Mouse (Mus musculus): ENCODE results near the gene Olfr412. TPM values are rescaled to one million over a fixed set of nuclear protein-coding genes. Genes with fewer than 3 reads are reported as not detected.

The Olfr412 gene
- polyA plus RNA-seq (2015; fragmentation: Nextera tagmentation; extraction: Ambion mirVana) = not detected in 2 replicates

GRCm38 (mm10) chr11:74361769-74362168 lies at the start of gene Olfr412:
Gene Olfr412, plus strand, starts transcription at chr11:74362069.
- Histone ChIP-seq H3K4me3 (no peak within 1 kb of the TSS), H3K9me3 (peaks cover 8% of the 10 kb centered on the region; the same call in 1 of the 2 replicates), H3K27ac (no peak within 1 kb of the TSS), H3K4me1 (no peaks in the 10 kb centered on the region), H3K36me3 (no peaks in the 10 kb centered on the region), H3K9ac (no peak within 1 kb of the TSS), H3K27me3 (0 out of 2 replicates have a peak, but pooled peaks cover 2% of the 10 kb centered on the region), H3K4me2 (no peak within 1 kb of the TSS)
- WGBS = 66% methylated on average over 1 of the region's 1 CpGs
- no peak for ATAC-seq (ENCODE audit: insufficient number of reproducible peaks, insufficient read depth, low FRiP score, low TSS enrichment, low read depth)

GRCm38 (mm10) chr11:74326044-74326443 lies 35.8 kb upstream of the Olfr412 start:
- no peak for ATAC-seq (ENCODE audit: insufficient number of reproducible peaks, insufficient read depth, low FRiP score, low TSS enrichment, low read depth)
- Histone ChIP-seq H3K9ac (no peak overlapping the region), H3K4me1 (no peaks in the 10 kb centered on the region), H3K36me3 (no peaks in the 10 kb centered on the region), H3K4me3 (no peak overlapping the region), H3K27ac (no peak overlapping the region), H3K27me3 (no peaks in the 10 kb centered on the region), H3K4me2 (no peak overlapping the region), H3K9me3 (0 out of 2 replicates have a peak, but pooled peaks cover 6% of the 10 kb centered on the region)
- WGBS = 72% methylated on average over 2 of the region's 2 CpGs

- Histone ChIP-seq H3K27ac (no peak overlapping the region), H3K4me3 (no peak overlapping the region), H3K4me1 (no peaks in the 10 kb centered on the region), H3K27me3 (no peaks in the 10 kb centered on the region), H3K9ac (no peak overlapping the region), H3K9me3 (no peaks in the 10 kb centered on the region), H3K4me2 (no peak overlapping the region), H3K36me3 (no peaks in the 10 kb centered on the region)
- no peak for ATAC-seq (ENCODE audit: insufficient number of reproducible peaks, insufficient read depth, low FRiP score, low TSS enrichment, low read depth)
These were observed 33.1 kb upstream of the Olfr412 start for GRCm38 (mm10) chr11:74328781-74329180.

- Histone ChIP-seq H3K9ac (no peak within 1 kb of the TSS), H3K27me3 (no peaks in the 10 kb centered on the region), H3K4me1 (no peaks in the 10 kb centered on the region), H3K4me3 (no peak within 1 kb of the TSS), H3K4me2 (no peak within 1 kb of the TSS), H3K36me3 (no peaks in the 10 kb centered on the region), H3K9me3 (no peaks in the 10 kb centered on the region), H3K27ac (no peak within 1 kb of the TSS)
- 80% methylated on average over 6 of the region's 6 CpGs for WGBS
- ATAC-seq (ENCODE audit: insufficient number of reproducible peaks, insufficient read depth, low FRiP score, low TSS enrichment, low read depth) = no peak
These were observed 23.9 kb upstream of the Olfr412 start, which contains the start of gene Olfr410 for GRCm38 (mm10) chr11:74337931-74338330. Gene Olfr410, minus strand, starts transcription at chr11:74338031.

GRCm38 (mm10) chr11:74352550-74352949 lies 9.3 kb upstream of the Olfr412 start, which contains the start of gene Olfr411:
Gene Olfr411, minus strand, starts transcription at chr11:74352650.
- Histone ChIP-seq H3K4me2 (no peak within 1 kb of the TSS), H3K4me1 (no peaks in the 10 kb centered on the region), H3K27me3 (no peaks in the 10 kb centered on the region), H3K27ac (no peak within 1 kb of the TSS), H3K4me3 (no peak within 1 kb of the TSS), H3K9ac (no peak within 1 kb of the TSS), H3K9me3 (peaks cover 5% of the 10 kb centered on the region), H3K36me3 (no peaks in the 10 kb centered on the region)
- WGBS = 82% methylated on average over 3 of the region's 3 CpGs
- ATAC-seq (ENCODE audit: insufficient number of reproducible peaks, insufficient read depth, low FRiP score, low TSS enrichment, low read depth) = no peak

- H3K9me3 ChIP-seq = no peaks in the 10 kb centered on the region
- no peak overlapping the region for H3K9ac ChIP-seq
- ATAC-seq (ENCODE audit: insufficient number of reproducible peaks, insufficient read depth, low FRiP score, low TSS enrichment, low read depth) = no peak
- H3K27ac ChIP-seq = no peak overlapping the region
- peaks cover 17% of the 10 kb centered on the region for H3K27me3 ChIP-seq
- H3K4me1 ChIP-seq = no peaks in the 10 kb centered on the region
- WGBS = 11% methylated on average over 22 of the region's 22 CpGs
- no peak overlapping the region for H3K4me3 ChIP-seq
- peak overlapping the region; percentile 33; the same call in 1 of the 2 replicates for H3K4me2 ChIP-seq
- no peaks in the 10 kb centered on the region for H3K36me3 ChIP-seq
These were observed 9.7 kb downstream of the Olfr412 start for GRCm38 (mm10) chr11:74371393-74372100.

- Histone ChIP-seq H3K4me2 (no peak overlapping the region), H3K4me1 (peaks cover 4% of the 10 kb centered on the region; the same call in 1 of the 2 replicates), H3K9me3 (no peaks in the 10 kb centered on the region), H3K27me3 (peaks cover 6% of the 10 kb centered on the region), H3K4me3 (no peak overlapping the region), H3K36me3 (no peaks in the 10 kb centered on the region), H3K9ac (no peak overlapping the region), H3K27ac (no peak overlapping the region)
- ATAC-seq (ENCODE audit: insufficient number of reproducible peaks, insufficient read depth, low FRiP score, low TSS enrichment, low read depth) = no peak
- WGBS = 40% methylated on average over 3 of the region's 3 CpGs
These were observed 15.0 kb downstream of the Olfr412 start for GRCm38 (mm10) chr11:74376847-74377246.

- 73% methylated on average over 4 of the region's 4 CpGs for whole genome bisulfite sequencing
- H3K27ac ChIP-seq = no peak overlapping the region
These were observed 17.5 kb downstream of the Olfr412 start for GRCm38 (mm10) chr11:74379166-74379873.

GRCm38 (mm10) chr11:74385674-74386073 lies 23.8 kb downstream of the Olfr412 start:
- Histone ChIP-seq H3K27ac (no peak overlapping the region), H3K36me3 (no peaks in the 10 kb centered on the region), H3K9ac (no peak overlapping the region), H3K4me2 (no peak overlapping the region), H3K27me3 (no peaks in the 10 kb centered on the region), H3K9me3 (no peaks in the 10 kb centered on the region), H3K4me1 (peaks cover 12% of the 10 kb centered on the region), H3K4me3 (no peak overlapping the region)
- ATAC-seq (ENCODE audit: insufficient number of reproducible peaks, insufficient read depth, low FRiP score, low TSS enrichment, low read depth) = no peak
- 49% methylated on average over 9 of the region's 9 CpGs for WGBS

More at GRCm38 (mm10) chr11:74379166-74379873, 17.5 kb downstream of the Olfr412 start:
- Histone ChIP-seq H3K4me2 (no peak overlapping the region), H3K9me3 (no peaks in the 10 kb centered on the region), H3K9ac (no peak overlapping the region), H3K4me3 (no peak overlapping the region), H3K36me3 (no peaks in the 10 kb centered on the region), H3K4me1 (peaks cover 4% of the 10 kb centered on the region; the same call in 1 of the 2 replicates), H3K27me3 (peaks cover 6% of the 10 kb centered on the region)
- no peak for ATAC-seq (ENCODE audit: insufficient number of reproducible peaks, insufficient read depth, low FRiP score, low TSS enrichment, low read depth)

- no peak overlapping the region for H3K4me3 ChIP-seq
- H3K9me3 ChIP-seq = no peaks in the 10 kb centered on the region
- H3K36me3 ChIP-seq = no peaks in the 10 kb centered on the region
- H3K9ac ChIP-seq = no peak overlapping the region
- WGBS = 67% methylated on average over 5 of the region's 5 CpGs
- H3K4me1 ChIP-seq = peaks cover 12% of the 10 kb centered on the region
- ATAC-seq (ENCODE audit: insufficient number of reproducible peaks, insufficient read depth, low FRiP score, low TSS enrichment, low read depth) = no peak
- no peak overlapping the region for H3K4me2 ChIP-seq
- no peaks in the 10 kb centered on the region for H3K27me3 ChIP-seq
- no peak overlapping the region for H3K27ac ChIP-seq
These were observed 25.3 kb downstream of the Olfr412 start for GRCm38 (mm10) chr11:74387203-74387602.

GRCm38 (mm10) chr11:74391899-74392298 lies 30.0 kb downstream of the Olfr412 start:
- Histone ChIP-seq H3K27me3 (no peaks in the 10 kb centered on the region), H3K4me1 (no peaks in the 10 kb centered on the region), H3K36me3 (no peaks in the 10 kb centered on the region), H3K9ac (no peak overlapping the region), H3K4me2 (no peak overlapping the region), H3K27ac (no peak overlapping the region), H3K4me3 (no peak overlapping the region), H3K9me3 (no peaks in the 10 kb centered on the region)
- 80% methylated on average over 11 of the region's 11 CpGs for WGBS
- ATAC-seq (ENCODE audit: insufficient number of reproducible peaks, insufficient read depth, low FRiP score, low TSS enrichment, low read depth) = no peak

- H3K9me3 ChIP-seq = no peaks in the 10 kb centered on the region
- H3K4me2 ChIP-seq = no peak overlapping the region
- ATAC-seq (ENCODE audit: insufficient number of reproducible peaks, insufficient read depth, low FRiP score, low TSS enrichment, low read depth) = no peak
- no peak overlapping the region for H3K9ac ChIP-seq
- H3K27ac ChIP-seq = no peak overlapping the region
- H3K36me3 ChIP-seq = no peaks in the 10 kb centered on the region
- 77% methylated on average over 6 of the region's 6 CpGs for WGBS
- no peaks in the 10 kb centered on the region for H3K27me3 ChIP-seq
- no peaks in the 10 kb centered on the region for H3K4me1 ChIP-seq
- no peak overlapping the region for H3K4me3 ChIP-seq
These were observed 31.0 kb downstream of the Olfr412 start for GRCm38 (mm10) chr11:74392903-74393302.

Data from embryonic facial prominence, embryonic 13.5 days (tissue).